Mouse (Mus musculus) midbrain, embryonic 11.5 days (tissue): Measurements from ENCODE around the gene Plxdc2. TPM values are rescaled to one million over a fixed set of nuclear protein-coding genes. Genes with fewer than 3 reads are reported as not detected.

Experiments
- ATAC-seq: fragments of 200-750 bp; cut with Nextera tagmentation; 2 replicates; pipeline ENCODE4 v1.8.0; 2017; ENCODE audit warnings: moderate TSS enrichment, moderate library complexity; ENCODE audit not compliant: low FRiP score
- DNase-seq: peaks from one replicate; pipeline ENCODE4 v3.0.0; 2015; ENCODE audit warnings: low spot score; ENCODE audit errors: missing footprints
- H3K27ac ChIP-seq: fragments of 300-500 bp; sonication (generic); 2 replicates; pipeline ENCODE4 v1.5.1; 2014; ENCODE audit warnings: low read depth, low read length
- H3K27me3 ChIP-seq: fragments of 300-500 bp; sonication (generic); 2 replicates; pipeline ENCODE4 v1.6.1; 2014; ENCODE audit warnings: mild to moderate bottlenecking, low read length, moderate library complexity, mixed read lengths; ENCODE audit not compliant: control insufficient read depth, insufficient read depth
- H3K36me3 ChIP-seq: fragments of 300-500 bp; sonication (generic); 2 replicates; pipeline ENCODE4 v1.6.1; 2014; ENCODE audit warnings: mild to moderate bottlenecking, low read length, moderate library complexity, mixed read lengths; ENCODE audit not compliant: control insufficient read depth, insufficient read depth
- H3K4me1 ChIP-seq: fragments of 300-500 bp; sonication (generic); 2 replicates; pipeline ENCODE4 v1.6.1; 2014; ENCODE audit warnings: low read length; ENCODE audit not compliant: control insufficient read depth, insufficient read depth
- H3K4me2 ChIP-seq: fragments of 300-500 bp; sonication (generic); 2 replicates; pipeline ENCODE4 v1.6.1; 2014; ENCODE audit warnings: mild to moderate bottlenecking, moderate library complexity
- H3K4me3 ChIP-seq: fragments of 300-500 bp; sonication (generic); 2 replicates; pipeline ENCODE4 v1.5.1; 2014; ENCODE audit warnings: low read depth, low read length
- H3K9ac ChIP-seq: fragments of 300-500 bp; sonication (generic); 2 replicates; pipeline ENCODE4 v1.6.1; 2014; ENCODE audit warnings: low read length
- H3K9me3 ChIP-seq: fragments of 300-500 bp; sonication (generic); 2 replicates; pipeline ENCODE4 v1.6.1; 2016; ENCODE audit warnings: low read length; ENCODE audit not compliant: control insufficient read depth
- WGBS: fragments of 180-500 bp; shearing (Covaris S2); extraction: QIAGEN DNeasy Blood & Tissue Kit; methylation state at CpG from one replicate; pipeline ENCODE4 v1.1.7; 2014; 5-methylcytosine and 5-hydroxymethylcytosine counted together
- polyA plus RNA-seq: library from polyadenylated mRNA; unstranded; fragments of >200 nt; fragmentation: Nextera tagmentation; extraction: Ambion mirVana; gene quantifications from 2 replicates; pipeline ENCODE4 v1.2.1, GENCODE M21; 2014

Plxdc2 gene
- polyA plus RNA-seq, result 16.0 and 16.1 TPM in 2 replicates

GRCm38 (mm10) chr2:16356106-16356818 is at the start of gene Plxdc2:
Plxdc2 (plus strand) TSS chr2:16356304.
- H3K4me2 ChIP-seq, result peak within 1 kb of the TSS; percentile 72
- peak within 1 kb of the TSS; percentile 54; the same call in 1 of the 2 replicates for H3K27ac ChIP-seq
- peak within 1 kb of the TSS; percentile 68 for H3K4me3 ChIP-seq
- H3K4me1 ChIP-seq, result peaks cover 2% of the 10 kb centered on the region
- ATAC-seq (peak; percentile 91), DNase-seq (peak; percentile 97)
- no peaks in the 10 kb centered on the region for H3K36me3 ChIP-seq
- H3K9me3 ChIP-seq, result no peaks in the 10 kb centered on the region
- under 1% methylated on average over 40 of the region's 45 CpGs for WGBS
- H3K27me3 ChIP-seq, result peaks cover 3% of the 10 kb centered on the region; the same call in 1 of the 2 replicates
- peak within 1 kb of the TSS; percentile 69 for H3K9ac ChIP-seq

DNA sequence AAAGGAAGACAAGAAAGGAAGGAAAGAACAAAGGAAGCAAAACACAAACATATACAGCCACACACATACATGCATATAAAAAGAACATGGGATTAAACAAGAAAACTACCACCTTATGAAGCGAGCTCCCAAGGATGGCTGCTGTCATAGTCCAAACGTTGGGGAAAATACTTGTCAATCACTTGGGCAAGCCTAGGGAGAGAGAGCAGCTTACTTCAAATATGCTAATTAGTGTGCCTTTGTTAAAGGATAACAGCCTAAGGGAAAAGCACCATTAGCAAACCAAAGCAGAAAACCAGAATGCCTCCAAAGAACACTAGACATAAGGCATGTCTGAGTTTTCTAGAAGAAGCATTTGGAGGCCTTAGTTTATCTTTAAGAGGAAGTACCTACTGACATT is 45.7 kb upstream of the Plxdc2 start:
- Histone ChIP-seq H3K4me1 (no peaks in the 10 kb centered on the region), H3K4me2 (no peak overlapping the region), H3K9me3 (no peaks in the 10 kb centered on the region), H3K36me3 (no peaks in the 10 kb centered on the region), H3K27me3 (no peaks in the 10 kb centered on the region), H3K9ac (no peak overlapping the region), H3K4me3 (no peak overlapping the region), H3K27ac (no peak overlapping the region)
- DNase-seq (no peak), ATAC-seq (peak; percentile 92)
- 22% methylated on average over 2 of the region's 2 CpGs for WGBS

DNA sequence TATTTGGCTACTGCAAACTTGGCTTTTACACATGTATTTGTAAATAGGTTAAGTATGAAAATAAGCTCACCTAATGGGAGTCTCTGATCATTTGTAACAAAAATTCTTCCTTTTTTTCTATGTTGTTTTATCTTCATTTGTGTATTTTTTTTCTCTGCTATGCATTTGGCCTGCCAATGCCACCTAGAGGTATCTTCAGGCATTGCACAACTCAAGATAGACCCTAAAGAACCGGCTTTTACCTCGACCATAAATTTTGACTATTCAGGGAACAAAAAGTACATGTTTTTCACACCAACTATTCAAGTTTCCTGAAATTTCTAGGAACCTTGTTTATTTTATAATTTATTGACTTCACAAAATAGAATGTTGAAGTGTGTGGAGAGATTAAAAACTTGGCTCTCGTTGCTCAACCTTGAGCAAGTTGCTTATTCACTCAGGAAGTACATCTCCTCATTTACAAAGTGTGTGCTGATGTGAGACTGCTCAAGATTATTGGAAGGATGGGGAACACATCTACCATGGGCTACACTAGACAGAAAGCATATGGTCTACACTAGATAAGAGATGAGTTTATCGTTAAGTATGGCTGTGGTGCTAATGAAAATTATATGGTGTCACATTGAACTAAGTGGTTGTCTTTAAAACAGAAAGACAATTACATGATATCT is 43.6 kb upstream of the Plxdc2 start:
- 66% methylated on average over 4 of the region's 4 CpGs for WGBS
- H3K4me3 ChIP-seq, result no peak overlapping the region
- H3K4me2 ChIP-seq, result no peak overlapping the region
- no peaks in the 10 kb centered on the region for H3K9me3 ChIP-seq
- H3K27ac ChIP-seq, result no peak overlapping the region
- H3K27me3 ChIP-seq, result no peaks in the 10 kb centered on the region
- peak; percentile 88 for DNase-seq
- no peak overlapping the region for H3K9ac ChIP-seq
- H3K36me3 ChIP-seq, result no peaks in the 10 kb centered on the region
- no peaks in the 10 kb centered on the region for H3K4me1 ChIP-seq
- no peak for ATAC-seq

GRCm38 (mm10) chr2:16335194-16335781 is 20.8 kb upstream of the Plxdc2 start:
- WGBS, result 80% methylated on average over 4 of the region's 4 CpGs

GRCm38 (mm10) chr2:16344564-16344963 is 11.5 kb upstream of the Plxdc2 start:
- Histone ChIP-seq H3K4me1 (no peaks in the 10 kb centered on the region), H3K36me3 (no peaks in the 10 kb centered on the region), H3K27me3 (no peaks in the 10 kb centered on the region), H3K9me3 (no peaks in the 10 kb centered on the region), H3K9ac (no peak overlapping the region), H3K4me2 (no peak overlapping the region), H3K27ac (no peak overlapping the region), H3K4me3 (no peak overlapping the region)
- ATAC-seq (no peak), DNase-seq (no peak)
- WGBS, result 61% methylated on average over 2 of the region's 2 CpGs

More at GRCm38 (mm10) chr2:16335194-16335781, 20.8 kb upstream of the Plxdc2 start:
- H3K27me3 ChIP-seq, result no peaks in the 10 kb centered on the region
- no peak overlapping the region for H3K27ac ChIP-seq
- DNase-seq, result no peak
- H3K9me3 ChIP-seq, result no peaks in the 10 kb centered on the region
- H3K4me3 ChIP-seq, result no peak overlapping the region
- H3K4me1 ChIP-seq, result no peaks in the 10 kb centered on the region
- H3K36me3 ChIP-seq, result no peaks in the 10 kb centered on the region
- H3K9ac ChIP-seq, result no peak overlapping the region
- ATAC-seq, result no peak
- no peak overlapping the region for H3K4me2 ChIP-seq

DNA sequence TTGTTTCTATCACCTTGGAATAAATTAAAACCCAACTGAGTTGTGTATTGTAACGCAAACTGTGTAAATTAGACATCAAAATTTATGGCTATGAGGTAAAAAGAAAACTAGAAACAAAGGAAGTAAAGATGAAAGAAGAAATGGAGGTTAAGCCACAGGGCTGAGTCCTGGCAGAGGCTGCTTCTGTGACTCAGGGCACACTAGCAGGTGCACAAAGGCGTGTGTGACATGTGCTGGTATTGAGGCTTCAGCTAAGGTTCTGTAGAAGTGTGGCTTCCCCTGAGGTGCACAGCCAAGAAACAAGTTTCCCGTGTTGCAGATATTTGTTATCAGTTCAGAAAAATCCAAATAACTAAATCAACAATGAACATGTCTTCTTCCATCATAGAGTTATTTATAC is 5.0 kb upstream of the Plxdc2 start:
- ATAC-seq (no peak), DNase-seq (no peak)
- Histone ChIP-seq H3K36me3 (no peaks in the 10 kb centered on the region), H3K27me3 (no peaks in the 10 kb centered on the region), H3K4me1 (peaks cover 2% of the 10 kb centered on the region; the same call in 1 of the 2 replicates), H3K9ac (no peak overlapping the region), H3K4me2 (no peak overlapping the region), H3K27ac (no peak overlapping the region), H3K9me3 (no peaks in the 10 kb centered on the region), H3K4me3 (no peak overlapping the region)
- 76% methylated on average over 3 of the region's 3 CpGs for WGBS

DNA sequence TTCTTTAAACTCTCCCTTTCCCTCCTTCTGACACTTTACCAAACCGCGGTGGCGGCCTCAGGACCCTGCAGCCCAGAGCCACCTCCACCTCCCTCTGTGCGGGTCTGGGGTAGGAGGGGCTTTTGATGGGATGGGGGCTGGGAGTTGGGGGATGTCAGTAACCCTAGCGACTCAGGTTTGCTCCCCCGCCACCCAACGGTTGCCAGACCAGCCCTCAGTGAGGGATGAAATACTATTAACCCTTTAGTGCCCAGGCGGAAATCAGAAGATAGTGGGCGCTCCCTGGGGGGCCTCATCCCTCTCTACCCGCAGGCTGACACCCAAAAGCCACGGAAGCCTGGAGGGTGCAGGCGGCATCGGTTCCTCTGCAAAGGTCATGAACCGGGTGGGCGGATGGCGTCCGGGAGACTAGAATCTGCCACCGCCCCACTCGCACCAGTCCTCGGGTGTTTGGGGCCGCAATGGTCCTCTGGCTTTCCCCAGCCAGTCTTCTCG is 446 bp upstream of the Plxdc2 start:
- H3K4me2 ChIP-seq, result peak overlapping the region; percentile 72
- peaks cover 2% of the 10 kb centered on the region for H3K4me1 ChIP-seq
- no peaks in the 10 kb centered on the region for H3K9me3 ChIP-seq
- peaks cover 3% of the 10 kb centered on the region; the same call in 1 of the 2 replicates for H3K27me3 ChIP-seq
- H3K4me3 ChIP-seq, result peak overlapping the region; percentile 68
- WGBS, result under 1% methylated on average over 22 of the region's 22 CpGs
- peak; percentile 98 for DNase-seq
- ATAC-seq, result peak; percentile 94
- peak overlapping the region; percentile 69 for H3K9ac ChIP-seq
- peak overlapping the region; percentile 54; the same call in 1 of the 2 replicates for H3K27ac ChIP-seq
- no peaks in the 10 kb centered on the region for H3K36me3 ChIP-seq

DNA sequence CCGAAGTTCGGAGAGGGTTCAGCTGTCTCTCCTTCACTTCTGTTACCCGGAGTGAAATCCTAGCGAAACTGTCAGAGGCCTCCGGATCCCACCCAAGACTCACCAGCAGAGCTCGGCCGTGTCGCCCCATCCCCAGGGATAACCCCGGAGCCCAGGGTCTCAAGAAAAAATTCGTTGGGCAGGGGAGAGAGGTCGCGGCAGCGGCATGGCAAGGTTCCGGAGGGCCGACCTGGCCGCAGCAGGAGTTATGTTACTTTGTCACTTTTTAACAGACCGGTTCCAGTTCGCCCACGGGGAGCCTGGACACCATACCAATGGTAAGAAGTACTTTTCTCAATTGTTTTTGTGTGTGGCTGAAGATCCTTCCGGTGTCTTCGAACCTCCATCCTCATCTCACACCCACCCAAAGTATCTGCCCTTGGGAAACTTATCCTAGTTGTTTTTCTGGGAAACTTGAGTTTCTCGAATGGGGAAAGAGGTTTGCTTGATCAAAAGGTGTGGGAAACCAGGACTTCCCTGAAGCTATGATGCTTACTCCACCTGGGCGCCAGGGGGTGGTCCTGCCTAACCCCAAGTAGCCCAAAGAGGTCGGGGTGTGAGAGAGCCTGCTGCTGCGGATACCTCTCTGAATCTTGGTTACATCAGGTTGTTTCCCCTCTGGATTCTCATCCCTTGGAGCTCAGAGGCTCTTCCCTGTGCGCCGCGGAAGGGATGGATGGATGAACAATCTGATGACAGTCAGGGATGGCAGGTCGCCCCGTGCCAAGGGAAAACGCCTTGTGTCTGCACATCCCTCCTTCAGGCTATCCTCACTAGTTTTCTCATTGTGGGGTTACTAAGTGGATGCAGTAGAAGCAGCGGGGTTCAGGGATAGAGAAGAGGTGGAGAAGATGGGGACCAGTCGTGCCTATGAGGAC is 1.1 kb downstream of the Plxdc2 start:
- ATAC-seq, result no peak; the same call in 1 of the 2 replicates
- peaks cover 2% of the 10 kb centered on the region for H3K4me1 ChIP-seq
- DNase-seq, result peak; percentile 89
- H3K36me3 ChIP-seq, result no peaks in the 10 kb centered on the region
- 2% methylated on average over 33 of the region's 33 CpGs for WGBS
- H3K27ac ChIP-seq, result no peak overlapping the region; the same call in 1 of the 2 replicates
- H3K4me3 ChIP-seq, result peak overlapping the region; percentile 68
- no peaks in the 10 kb centered on the region for H3K9me3 ChIP-seq
- H3K27me3 ChIP-seq, result peaks cover 3% of the 10 kb centered on the region; the same call in 1 of the 2 replicates
- peak overlapping the region; percentile 72 for H3K4me2 ChIP-seq
- peak overlapping the region; percentile 69 for H3K9ac ChIP-seq
